Mouse (Mus musculus) liver, embryonic 12.5 days (tissue): ENCODE data around the gene Fam133b. TPM values are rescaled to one million over a fixed set of nuclear protein-coding genes. Genes with fewer than 3 reads are reported as not detected.

Experiments used
- ATAC-seq: fragments of 200-750 bp; cut with Nextera tagmentation; 2 replicates; pipeline ENCODE4 v1.8.0; 2017; ENCODE audit warnings: moderate number of reproducible peaks, mild to moderate bottlenecking, moderate library complexity
- H3K27ac ChIP-seq: fragments of 300-500 bp; sonication (generic); 2 replicates; pipeline ENCODE4 v1.5.1; 2016; ENCODE audit warnings: mild to moderate bottlenecking
- H3K27me3 ChIP-seq: fragments of 300-500 bp; sonication (generic); replicated peaks from 2 replicates; pipeline ENCODE4 v1.6.1; 2016; ENCODE audit warnings: mild to moderate bottlenecking, moderate library complexity
- H3K36me3 ChIP-seq: fragments of 300-500 bp; sonication (generic); 2 replicates; pipeline ENCODE4 v1.6.1; 2016; ENCODE audit warnings: mild to moderate bottlenecking, moderate library complexity
- H3K4me1 ChIP-seq: fragments of 300-500 bp; sonication (generic); 2 replicates; pipeline ENCODE4 v1.6.1; 2016
- H3K4me2 ChIP-seq: fragments of 300-500 bp; sonication (generic); 2 replicates; pipeline ENCODE4 v1.6.1; 2016; ENCODE audit warnings: mild to moderate bottlenecking, moderate library complexity
- H3K4me3 ChIP-seq: fragments of 300-500 bp; sonication (generic); 2 replicates; pipeline ENCODE4 v1.5.1; 2016; ENCODE audit warnings: mild to moderate bottlenecking, moderate library complexity
- H3K9ac ChIP-seq: fragments of 300-500 bp; sonication (generic); 2 replicates; pipeline ENCODE4 v1.6.1; 2016; ENCODE audit warnings: mild to moderate bottlenecking, moderate library complexity
- H3K9me3 ChIP-seq: fragments of 300-500 bp; sonication (generic); replicated peaks from 2 replicates; pipeline ENCODE4 v1.6.1; 2016; ENCODE audit warnings: mild to moderate bottlenecking, moderate library complexity
- WGBS: fragments of 180-500 bp; shearing (Covaris S2); methylation state at CpG from one replicate; pipeline ENCODE4 v1.1.7; 2016; ENCODE audit not compliant: insufficient replicate concordance; 5-methylcytosine and 5-hydroxymethylcytosine counted together
- polyA plus RNA-seq: library from polyadenylated mRNA; unstranded; fragments of >200 nt; fragmentation: Nextera tagmentation; extraction: Ambion mirVana; gene quantifications from 2 replicates; pipeline ENCODE4 v1.2.1, GENCODE M21; 2016

Fam133b gene
- 16.1 and 17.4 TPM in 2 replicates for polyA plus RNA-seq

DNA sequence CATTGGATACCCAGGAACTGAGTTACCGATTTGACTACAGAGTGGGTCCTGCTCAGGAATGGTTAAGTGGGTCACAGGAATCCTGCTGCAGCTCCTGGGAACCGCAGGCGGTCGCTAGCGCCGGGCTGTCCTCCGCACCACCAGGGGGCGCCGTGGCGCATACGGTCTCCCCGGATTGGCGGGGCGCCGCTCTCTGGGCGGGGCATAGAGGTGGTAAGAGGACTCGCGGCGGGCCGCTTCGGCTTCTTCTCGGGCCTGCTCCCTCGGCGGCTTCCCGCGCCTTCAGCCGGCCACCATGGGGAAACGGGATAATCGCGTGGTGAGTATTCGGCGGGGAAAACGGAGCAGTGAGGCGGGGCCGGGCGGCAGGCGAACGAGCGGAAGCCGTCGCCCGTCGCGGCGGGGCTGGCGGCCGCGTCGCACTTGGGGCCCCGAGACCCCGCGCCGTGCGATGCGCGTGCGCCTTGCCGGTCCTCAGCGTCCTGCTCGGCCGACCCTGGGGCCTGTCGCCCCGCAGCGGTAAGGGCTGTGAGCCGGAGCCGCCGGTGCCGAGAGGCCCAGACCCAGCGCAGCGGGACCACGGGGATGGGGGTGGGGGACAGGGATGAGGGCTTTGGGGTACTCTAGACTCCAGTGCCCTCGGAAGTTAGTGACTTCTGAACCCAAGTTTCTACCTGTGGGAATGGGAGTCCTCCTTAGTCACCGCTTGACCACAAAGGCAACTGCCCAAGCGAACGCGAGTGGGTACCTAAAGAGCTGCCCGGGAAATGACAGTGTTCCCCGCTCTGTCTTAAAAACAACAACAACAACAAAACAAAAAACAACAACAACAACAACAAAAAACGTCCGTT is at the start of gene Fam133b:
Fam133b (plus strand) TSS at position 205 of the 851 bp plus-strand sequence.
- WGBS, result under 1% methylated on average over 80 of the region's 80 CpGs
- Histone ChIP-seq H3K4me2 (peak within 1 kb of the TSS; percentile 75), H3K36me3 (peaks cover 18% of the 10 kb centered on the region), H3K9me3 (no peaks in the 10 kb centered on the region), H3K4me1 (peaks cover 25% of the 10 kb centered on the region), H3K9ac (peak within 1 kb of the TSS; percentile 95), H3K4me3 (peak within 1 kb of the TSS; percentile 93), H3K27ac (peak within 1 kb of the TSS; percentile 82), H3K27me3 (no peaks in the 10 kb centered on the region)
- peak; percentile 95 for ATAC-seq

DNA sequence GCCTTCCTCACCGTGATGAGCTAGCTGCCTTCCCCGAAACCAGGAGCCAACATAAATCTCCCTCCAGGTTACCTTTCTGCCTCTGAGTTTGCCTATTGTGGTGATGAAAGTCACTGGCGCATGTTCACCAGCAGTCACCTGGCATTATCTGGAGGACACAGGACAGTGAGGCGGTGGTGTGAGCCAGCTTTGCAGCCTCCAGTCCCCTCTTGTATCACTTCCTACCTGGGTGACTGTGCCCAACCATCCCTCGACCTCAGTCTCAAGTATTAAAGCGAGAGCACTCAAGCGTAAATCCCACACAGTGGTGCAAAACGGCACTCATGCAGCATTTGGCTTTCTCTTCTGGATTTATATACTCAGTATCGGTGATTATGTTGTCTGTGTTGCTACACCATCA is 49.7 kb upstream of the Fam133b start:
- H3K27me3 ChIP-seq, result no peaks in the 10 kb centered on the region
- H3K4me1 ChIP-seq, result peaks cover 30% of the 10 kb centered on the region
- WGBS, result 80% methylated on average over 9 of the region's 9 CpGs
- H3K9ac ChIP-seq, result no peak overlapping the region
- no peak overlapping the region for H3K4me2 ChIP-seq
- no peak overlapping the region for H3K4me3 ChIP-seq
- H3K9me3 ChIP-seq, result no peaks in the 10 kb centered on the region
- H3K36me3 ChIP-seq, result peaks cover 19% of the 10 kb centered on the region
- H3K27ac ChIP-seq, result no peak overlapping the region
- no peak for ATAC-seq

DNA sequence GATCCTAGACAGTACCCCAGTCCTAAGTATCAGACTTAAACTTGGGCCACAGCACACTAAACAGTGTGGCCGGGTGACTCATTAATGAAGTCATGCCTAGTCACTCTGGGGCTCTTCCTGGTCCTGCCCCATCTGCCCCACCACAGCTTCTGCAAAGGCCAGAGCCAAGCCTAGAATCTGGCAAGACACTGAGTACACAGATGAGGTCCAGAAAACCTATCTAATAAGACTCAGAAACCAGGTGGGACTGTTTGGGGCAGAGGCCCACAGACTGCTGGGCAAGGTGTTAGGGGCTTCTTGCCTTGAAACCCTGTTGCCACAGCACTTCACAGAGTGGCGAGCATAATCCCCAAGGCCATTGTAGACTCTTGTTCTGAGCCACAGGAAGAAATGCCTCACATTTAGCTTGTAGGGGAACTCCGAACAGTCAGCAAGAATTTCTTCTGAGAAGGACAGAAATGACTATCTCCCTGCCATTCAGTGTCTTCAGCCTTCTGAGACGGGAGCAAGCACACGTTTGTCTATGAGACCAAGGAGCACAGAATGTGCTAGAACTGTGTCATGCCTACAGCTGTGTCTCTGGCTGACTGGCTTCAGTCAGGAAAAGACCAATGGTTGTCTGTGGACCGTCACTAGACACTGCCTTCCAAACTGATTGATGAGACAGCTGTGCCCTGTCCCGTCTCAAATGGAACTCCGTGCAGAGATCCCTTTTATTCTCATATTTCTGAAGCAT is 49.0 kb upstream of the Fam133b start:
- H3K4me3 ChIP-seq, result no peak overlapping the region
- ATAC-seq, result peak; percentile 44; the same call in 1 of the 2 replicates
- H3K9ac ChIP-seq, result no peak overlapping the region
- 65% methylated on average over 8 of the region's 8 CpGs for WGBS
- no peak overlapping the region for H3K27ac ChIP-seq
- no peaks in the 10 kb centered on the region for H3K9me3 ChIP-seq
- H3K36me3 ChIP-seq, result peaks cover 19% of the 10 kb centered on the region
- H3K27me3 ChIP-seq, result no peaks in the 10 kb centered on the region
- no peak overlapping the region for H3K4me2 ChIP-seq
- peaks cover 30% of the 10 kb centered on the region for H3K4me1 ChIP-seq

DNA sequence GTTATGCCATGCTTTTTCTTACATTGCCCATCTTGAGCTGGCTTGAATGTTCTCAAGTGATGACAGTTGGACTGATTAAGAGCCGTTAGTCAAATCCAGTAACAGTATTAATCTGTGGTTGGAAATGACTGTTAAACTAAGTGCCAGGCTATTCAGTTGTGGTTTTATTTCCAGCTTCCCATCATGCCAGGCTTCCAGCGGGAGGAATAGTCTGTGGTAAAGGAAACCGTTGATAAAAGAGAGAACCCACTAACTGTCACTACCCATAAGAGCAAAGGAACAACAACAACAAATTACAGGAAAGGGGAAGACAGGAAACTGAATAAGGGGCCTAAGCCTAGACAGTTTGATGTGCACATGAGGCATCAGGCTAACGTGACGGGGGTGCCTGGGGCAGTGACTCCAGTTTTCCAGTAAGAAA is 46.1 kb upstream of the Fam133b start:
- H3K36me3 ChIP-seq, result peaks cover 16% of the 10 kb centered on the region
- no peaks in the 10 kb centered on the region for H3K27me3 ChIP-seq
- ATAC-seq, result no peak
- H3K9ac ChIP-seq, result no peak overlapping the region
- 32% methylated on average over 5 of the region's 5 CpGs for WGBS
- no peaks in the 10 kb centered on the region for H3K9me3 ChIP-seq
- H3K4me2 ChIP-seq, result no peak overlapping the region
- H3K27ac ChIP-seq, result 0 out of 2 replicates have a peak overlapping the region, but pooled peaks have one; percentile 27
- no peak overlapping the region for H3K4me3 ChIP-seq
- peaks cover 46% of the 10 kb centered on the region for H3K4me1 ChIP-seq

DNA sequence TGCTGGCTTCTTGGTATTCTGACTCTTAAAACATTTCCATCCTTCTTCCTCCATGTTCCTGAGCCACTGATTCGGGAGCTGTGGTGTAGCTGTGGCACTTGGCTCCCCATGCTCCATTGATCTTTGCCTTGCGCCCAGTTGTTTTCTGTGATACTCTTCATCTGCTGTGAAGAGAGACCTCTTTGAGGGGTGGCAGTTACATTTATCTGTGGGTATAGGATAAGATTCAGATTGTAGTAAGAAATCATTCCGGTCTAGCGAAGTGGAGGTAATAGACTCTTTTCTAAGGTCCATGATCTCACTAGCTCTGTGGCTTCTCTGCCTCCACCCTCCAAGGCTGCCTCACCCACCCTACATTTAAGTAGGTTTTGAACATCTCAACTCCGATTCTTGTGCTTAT is 43.3 kb upstream of the Fam133b start:
- Histone ChIP-seq H3K4me2 (no peak overlapping the region), H3K4me1 (peaks cover 67% of the 10 kb centered on the region), H3K9ac (no peak overlapping the region), H3K27ac (peak overlapping the region; percentile 43; the same call in 1 of the 2 replicates), H3K9me3 (no peaks in the 10 kb centered on the region), H3K4me3 (no peak overlapping the region), H3K27me3 (no peaks in the 10 kb centered on the region), H3K36me3 (no peaks in the 10 kb centered on the region)
- ATAC-seq, result no peak
- 68% methylated on average over 5 of the region's 5 CpGs for WGBS

- WGBS, result 46% methylated on average over 8 of the region's 8 CpGs
- Histone ChIP-seq H3K4me3 (no peak overlapping the region), H3K4me1 (peaks cover 66% of the 10 kb centered on the region), H3K9me3 (no peaks in the 10 kb centered on the region), H3K36me3 (no peaks in the 10 kb centered on the region), H3K27ac (peak overlapping the region; percentile 63), H3K9ac (no peak overlapping the region), H3K4me2 (peak overlapping the region; percentile 37), H3K27me3 (no peaks in the 10 kb centered on the region)
- ATAC-seq, result no peak
Measured at GRCm38 (mm10) chr5:3500957-3501563, 42.6 kb upstream of the Fam133b start.

GRCm38 (mm10) chr5:3501564-3502001 is 42.0 kb upstream of the Fam133b start:
- H3K9me3 ChIP-seq, result no peaks in the 10 kb centered on the region
- H3K4me1 ChIP-seq, result peaks cover 61% of the 10 kb centered on the region
- H3K27me3 ChIP-seq, result no peaks in the 10 kb centered on the region
- H3K4me2 ChIP-seq, result peak overlapping the region; percentile 37
- H3K4me3 ChIP-seq, result no peak overlapping the region
- no peak overlapping the region for H3K9ac ChIP-seq
- no peaks in the 10 kb centered on the region for H3K36me3 ChIP-seq
- 22% methylated on average over 8 of the region's 8 CpGs for whole genome bisulfite sequencing
- ATAC-seq, result peak; percentile 46
- H3K27ac ChIP-seq, result peak overlapping the region; percentile 63

DNA sequence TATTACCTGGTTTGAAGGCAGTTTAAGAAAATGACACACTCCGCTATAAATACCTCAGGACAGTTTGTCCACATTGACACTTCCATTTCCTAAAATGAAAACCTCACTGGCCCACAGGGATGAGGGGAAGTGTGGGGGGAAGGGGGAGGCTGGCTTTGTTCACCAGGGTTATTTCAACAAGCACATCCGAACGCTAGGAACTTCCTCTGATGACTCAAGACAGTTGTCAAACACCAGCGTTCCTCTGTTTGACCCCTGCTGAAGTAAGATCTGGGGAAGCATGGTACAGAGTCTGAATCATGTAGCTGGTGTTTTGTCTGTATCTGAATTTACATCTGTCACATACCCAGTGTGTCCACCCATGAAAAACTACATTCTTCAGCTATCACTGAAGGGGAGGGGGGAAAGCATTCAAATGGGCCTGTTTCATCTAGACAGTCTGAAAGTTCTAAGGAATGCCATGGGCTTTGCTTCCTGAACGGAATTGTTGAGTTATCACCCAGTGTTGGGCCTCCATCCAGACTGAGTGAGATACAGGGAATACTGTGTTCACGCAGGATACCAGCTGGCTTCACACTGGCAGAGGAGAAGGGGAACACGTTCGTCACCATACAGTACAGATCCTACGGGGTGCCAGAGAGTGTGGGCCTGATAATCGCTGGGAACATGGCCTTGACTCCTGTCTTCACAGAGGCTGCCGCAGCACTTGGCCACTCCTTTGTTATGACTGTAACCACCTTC is 40.9 kb upstream of the Fam133b start:
- peak; percentile 53 for ATAC-seq
- no peak overlapping the region for H3K9ac ChIP-seq
- no peaks in the 10 kb centered on the region for H3K9me3 ChIP-seq
- WGBS, result 37% methylated on average over 11 of the region's 11 CpGs
- H3K36me3 ChIP-seq, result peaks cover 6% of the 10 kb centered on the region; the same call in 1 of the 2 replicates
- no peak overlapping the region; the same call in 1 of the 2 replicates for H3K4me2 ChIP-seq
- H3K27me3 ChIP-seq, result no peaks in the 10 kb centered on the region
- peaks cover 49% of the 10 kb centered on the region for H3K4me1 ChIP-seq
- no peak overlapping the region for H3K4me3 ChIP-seq
- peak overlapping the region; percentile 64 for H3K27ac ChIP-seq

DNA sequence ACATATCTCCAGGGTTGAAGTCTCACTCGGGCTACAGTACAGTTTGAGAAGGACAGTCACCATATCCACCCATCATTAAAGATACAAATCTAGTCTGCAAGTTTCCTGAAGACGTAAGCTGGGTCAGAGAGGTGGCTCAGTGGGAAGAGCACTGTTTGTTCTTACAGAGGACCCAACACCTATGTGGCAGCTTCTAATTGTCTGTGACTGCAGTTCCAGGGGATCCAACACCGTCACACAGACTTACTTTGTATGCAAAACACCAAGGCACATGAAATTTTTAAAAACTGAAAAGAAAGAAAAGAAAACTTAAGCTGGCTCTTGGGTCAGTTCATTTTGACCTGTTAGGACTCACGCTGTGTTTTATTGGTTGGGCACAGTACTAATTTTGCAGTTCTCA is 40.3 kb upstream of the Fam133b start:
- H3K27ac ChIP-seq, result peak overlapping the region; percentile 64
- ATAC-seq, result no peak
- WGBS, result 58% methylated on average over 4 of the region's 4 CpGs

GRCm38 (mm10) chr5:3503836-3504323 is 39.8 kb upstream of the Fam133b start:
- no peak overlapping the region for H3K9ac ChIP-seq
- no peak overlapping the region for H3K4me3 ChIP-seq
- no peak overlapping the region for H3K27ac ChIP-seq
- no peaks in the 10 kb centered on the region for H3K9me3 ChIP-seq
- H3K4me2 ChIP-seq, result no peak overlapping the region
- H3K27me3 ChIP-seq, result no peaks in the 10 kb centered on the region
- peaks cover 45% of the 10 kb centered on the region for H3K4me1 ChIP-seq
- H3K36me3 ChIP-seq, result peaks cover 6% of the 10 kb centered on the region; the same call in 1 of the 2 replicates
- 64% methylated on average over 9 of the region's 9 CpGs for WGBS
- no peak for ATAC-seq

More for the DNA sequence above, 40.3 kb upstream of the Fam133b start:
- Histone ChIP-seq H3K9me3 (no peaks in the 10 kb centered on the region), H3K9ac (no peak overlapping the region), H3K27me3 (no peaks in the 10 kb centered on the region), H3K36me3 (peaks cover 6% of the 10 kb centered on the region; the same call in 1 of the 2 replicates), H3K4me3 (no peak overlapping the region), H3K4me1 (peaks cover 45% of the 10 kb centered on the region), H3K4me2 (no peak overlapping the region)

GRCm38 (mm10) chr5:3504453-3504852 is 39.2 kb upstream of the Fam133b start:
- Histone ChIP-seq H3K9me3 (no peaks in the 10 kb centered on the region), H3K4me1 (peaks cover 49% of the 10 kb centered on the region), H3K27ac (no peak overlapping the region), H3K4me2 (no peak overlapping the region), H3K27me3 (no peaks in the 10 kb centered on the region), H3K4me3 (no peak overlapping the region), H3K36me3 (peaks cover 6% of the 10 kb centered on the region; the same call in 1 of the 2 replicates), H3K9ac (no peak overlapping the region)
- 45% methylated on average over 4 of the region's 4 CpGs for WGBS
- ATAC-seq, result no peak
